Mouse (Mus musculus) layer of hippocampus, postnatal 25 days (tissue): ENCODE measurements around the gene Zfp36. TPM values are rescaled to one million over a fixed set of nuclear protein-coding genes. Genes with fewer than 3 reads are reported as not detected.
"Not testable (repeated sequence)": the region's sequence is repeated elsewhere in the genome, so short reads cannot be mapped to it uniquely, and the experiment has no call there.

ENCODE experiments used
- DNase-seq, 2 experiments: peaks; one replicate each; pipeline ENCODE4 v3.0.0; 2022; ENCODE audit warnings: mixed read lengths in 2 of 2, low spot score in 1 of 2; ENCODE audit errors: extremely low spot score in 1 of 2
- total RNA-seq, 2 experiments: library from RNA; stranded (reverse); gene quantifications; 2 replicates each; pipeline ENCODE4 v1.2.3; 2021

Gene Zfp36
- total RNA-seq = 1 to 10 TPM; 2.7 to 2.8 TPM

- no peak for DNase-seq
These were observed at the start of gene Zfp36 for GRCm38 (mm10) chr7:28380237-28381016. Gene Zfp36 (minus strand): TSS chr7:28380253.

DNA sequence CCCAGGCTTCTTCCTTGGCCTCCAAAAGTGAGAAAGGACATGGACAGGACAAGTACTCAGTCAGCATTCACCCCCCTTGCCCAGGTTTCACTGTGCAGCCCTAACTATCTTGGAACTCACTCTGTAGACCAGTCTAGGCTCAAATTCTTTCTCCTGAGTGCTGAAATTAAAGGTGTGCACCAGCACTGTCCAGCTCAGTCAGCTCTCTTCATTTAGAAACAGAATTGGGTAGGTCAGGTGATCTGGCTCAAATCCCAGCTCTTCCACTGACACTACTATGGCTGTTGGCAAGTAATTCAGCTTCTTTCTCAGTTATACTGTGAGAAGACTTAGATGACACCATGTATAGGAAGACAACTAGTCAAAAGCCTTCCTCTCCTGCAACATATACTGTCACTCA is 47.7 kb upstream of the Zfp36 start:
- no peak for DNase-seq

DNA sequence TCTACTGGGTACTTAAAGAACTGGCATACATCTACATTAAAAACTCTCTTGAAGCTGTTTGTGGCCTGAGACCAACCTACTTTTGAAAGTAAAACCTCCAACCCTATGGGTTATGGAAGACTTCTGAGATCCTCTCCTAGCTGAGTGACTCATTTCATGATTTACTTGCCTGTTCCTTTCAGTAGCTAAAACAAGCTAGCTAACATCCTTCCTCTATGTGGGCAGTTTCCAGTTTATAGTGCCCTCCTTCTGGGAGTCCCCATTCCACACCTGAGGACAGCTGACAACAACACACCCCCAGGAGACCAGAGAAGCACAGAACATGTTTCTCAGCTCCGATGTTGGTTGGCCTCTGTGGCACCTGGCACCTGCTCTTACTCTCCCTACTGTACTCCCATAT is 43.0 kb upstream of the Zfp36 start:
- no peak for DNase-seq

DNA sequence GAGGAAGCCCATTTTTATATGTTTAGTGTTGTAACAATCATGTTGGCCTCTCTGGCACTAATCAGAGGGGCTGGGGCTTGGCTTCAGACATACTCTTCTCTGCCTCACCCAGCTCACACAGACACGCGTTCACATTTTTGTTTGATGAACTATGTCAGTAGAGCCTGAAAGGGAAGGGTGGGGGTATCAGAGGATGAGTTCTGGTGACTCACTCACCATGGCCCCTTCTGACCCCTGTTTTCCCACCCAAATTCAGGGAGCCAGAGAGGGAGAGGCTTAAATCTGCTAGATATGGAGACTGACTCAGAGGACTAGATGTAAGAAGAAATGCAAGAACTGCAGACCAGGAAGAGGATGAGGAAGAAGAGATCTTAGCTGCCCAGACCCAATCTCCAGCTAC is 39.4 kb upstream of the Zfp36 start:
- no peak for DNase-seq

GRCm38 (mm10) chr7:28418096-28418670 is 38.1 kb upstream of the Zfp36 start:
- no peak for DNase-seq

DNA sequence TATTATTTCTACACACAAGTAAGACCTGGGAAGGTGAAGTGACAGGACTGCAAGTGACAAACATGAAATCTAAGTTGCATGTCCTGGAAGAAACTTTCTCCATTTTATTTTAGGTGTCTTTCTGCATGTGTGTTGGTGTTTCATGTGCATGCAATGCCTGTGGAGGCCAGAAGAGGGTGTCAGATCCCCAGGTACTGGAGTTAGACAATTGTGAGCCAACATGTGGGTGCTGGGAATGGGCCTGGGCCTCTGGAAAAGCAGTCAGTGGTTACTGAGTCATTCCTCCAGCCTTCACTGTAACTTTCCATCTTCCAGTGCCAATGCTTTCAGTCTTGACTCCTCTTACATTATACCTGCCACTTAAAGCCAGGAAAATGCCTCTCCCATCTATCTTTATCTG is 37.3 kb upstream of the Zfp36 start:
- DNase-seq = no peak

- DNase-seq = no peak
These were observed 32.8 kb upstream of the Zfp36 start for GRCm38 (mm10) chr7:28412826-28413225.

GRCm38 (mm10) chr7:28410841-28411475 is 30.9 kb upstream of the Zfp36 start:
- no peak for DNase-seq

GRCm38 (mm10) chr7:28401942-28402341 is 21.9 kb upstream of the Zfp36 start:
- no peak for DNase-seq

DNA sequence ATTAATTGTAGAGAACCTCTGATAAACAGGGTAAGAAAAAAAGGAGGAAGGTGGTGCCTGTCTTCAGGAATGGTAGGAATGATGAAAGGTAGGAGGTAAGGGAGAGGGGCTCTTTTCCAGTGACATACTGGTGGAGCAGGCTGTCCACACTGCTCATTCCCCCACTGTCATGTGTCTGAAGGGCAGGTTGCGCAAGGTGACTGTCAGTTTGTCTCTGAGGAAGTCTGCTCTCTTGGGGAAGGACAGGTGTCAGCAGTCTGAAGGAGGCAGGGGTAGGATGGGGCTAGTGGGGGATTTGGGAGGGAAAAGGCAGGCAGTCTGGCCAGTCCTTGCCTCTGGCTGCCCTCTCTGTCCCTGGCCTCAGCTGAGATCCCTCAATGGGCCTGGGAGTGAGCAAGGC is 21.0 kb upstream of the Zfp36 start:
- no peak for DNase-seq

DNA sequence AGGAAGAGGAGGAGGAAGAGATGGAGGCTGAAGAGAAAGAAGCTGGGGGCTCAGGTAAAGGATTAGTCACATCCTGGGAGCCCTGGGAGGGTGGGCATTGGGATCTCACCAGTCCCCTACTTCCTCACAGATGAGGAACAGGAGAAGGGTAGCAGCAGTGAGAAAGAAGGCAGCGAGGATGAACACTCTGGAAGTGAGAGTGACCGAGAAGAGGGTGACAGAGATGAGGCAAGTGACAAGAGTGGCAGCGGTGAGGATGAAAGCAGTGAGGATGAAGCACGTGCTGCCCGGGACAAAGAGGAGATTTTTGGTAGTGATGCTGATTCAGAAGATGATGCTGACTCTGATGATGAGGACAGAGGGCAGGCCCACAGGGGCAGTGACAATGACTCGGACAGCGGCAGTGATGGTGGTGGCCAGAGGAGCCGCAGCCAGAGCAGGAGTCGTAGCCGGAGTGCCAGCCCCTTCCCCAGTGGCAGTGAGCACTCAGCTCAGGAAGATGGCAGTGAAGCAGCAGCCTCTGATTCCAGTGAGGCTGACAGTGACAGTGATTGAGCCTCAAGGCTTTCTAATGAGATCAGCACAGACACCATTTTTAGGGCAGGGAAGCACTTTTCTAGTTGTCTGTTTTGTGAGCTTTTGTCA is 18.8 kb upstream of the Zfp36 start:
- DNase-seq = no peak

- DNase-seq = no peak
These were observed 17.9 kb upstream of the Zfp36 start for GRCm38 (mm10) chr7:28398000-28398399.

- no peak for DNase-seq
These were observed 15.4 kb upstream of the Zfp36 start for GRCm38 (mm10) chr7:28395425-28395824.

GRCm38 (mm10) chr7:28393272-28393951 is 13.4 kb upstream of the Zfp36 start:
- DNase-seq = no peak

DNA sequence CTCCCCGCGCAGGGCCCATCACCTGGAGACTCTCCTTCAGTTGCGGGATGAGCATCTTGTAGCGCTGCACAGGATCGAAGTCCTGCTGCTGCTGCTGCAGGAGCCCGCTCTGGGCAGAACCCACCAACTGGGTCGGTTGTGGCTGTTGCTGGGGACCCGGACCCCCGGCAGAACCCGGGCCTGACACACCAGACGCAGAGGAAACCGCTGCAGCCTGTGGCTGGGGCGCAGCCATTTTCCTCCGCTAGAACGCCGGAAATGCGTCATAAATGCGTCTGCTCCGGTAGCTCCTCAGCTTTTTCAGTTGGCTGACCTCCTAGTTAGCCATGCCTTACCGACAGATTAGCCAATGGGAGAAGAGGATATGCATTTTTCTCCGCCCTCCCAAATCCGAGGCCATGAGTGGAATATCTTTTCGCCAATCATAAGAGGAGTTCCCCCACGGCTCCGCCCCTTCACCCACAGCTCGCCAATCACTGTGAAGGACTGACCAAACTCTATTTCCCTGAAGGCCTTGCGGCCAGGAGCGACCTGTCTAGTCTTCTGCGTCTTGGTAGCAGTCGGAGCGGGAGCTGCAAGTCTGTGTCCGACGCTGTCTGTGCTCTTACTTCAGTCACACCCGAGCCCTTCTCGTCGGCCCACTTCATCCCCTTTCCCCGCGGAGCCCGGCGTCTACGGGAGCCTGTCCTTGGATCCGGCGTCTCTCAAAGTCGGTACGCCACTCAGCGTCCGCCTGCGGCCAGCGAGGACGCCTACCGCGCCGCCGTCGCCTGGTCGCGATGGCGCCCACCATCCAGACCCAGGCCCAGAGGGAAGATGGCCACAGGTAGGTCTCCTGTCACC is 12.6 kb upstream of the Zfp36 start, which contains the start of the genes Med29 and Paf1:
Gene Med29 (minus strand): TSS at position 280 of the 843 bp plus-strand sequence.
Gene Paf1 (plus strand): TSS at position 523 of the 843 bp plus-strand sequence.
- peak; percentile 77 to 82 for DNase-seq

GRCm38 (mm10) chr7:28390331-28390730 is 10.3 kb upstream of the Zfp36 start:
- DNase-seq = no peak

GRCm38 (mm10) chr7:28387384-28387783 is 7.3 kb upstream of the Zfp36 start:
- not testable (repeated sequence) for DNase-seq

DNA sequence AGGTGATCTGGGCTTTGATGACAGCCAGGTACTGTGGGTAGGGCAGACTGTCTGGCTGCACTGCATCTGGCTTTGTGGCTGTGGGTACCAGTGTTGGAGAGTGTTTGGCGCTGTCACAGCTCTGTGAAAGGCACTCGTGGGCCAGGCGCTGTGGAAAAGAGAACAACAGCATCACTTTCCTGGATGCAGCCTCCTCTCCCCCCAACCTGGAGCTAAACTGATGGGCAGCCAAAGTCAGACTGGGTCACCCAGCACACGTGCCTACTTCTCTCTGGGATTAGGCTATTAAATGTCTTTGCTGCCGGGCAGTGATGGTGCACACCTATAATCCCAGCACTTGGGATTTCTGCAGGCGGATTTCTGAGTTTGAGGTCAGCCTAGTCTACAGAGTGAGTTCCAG is 6.8 kb upstream of the Zfp36 start:
- DNase-seq = not testable (repeated sequence)

DNA sequence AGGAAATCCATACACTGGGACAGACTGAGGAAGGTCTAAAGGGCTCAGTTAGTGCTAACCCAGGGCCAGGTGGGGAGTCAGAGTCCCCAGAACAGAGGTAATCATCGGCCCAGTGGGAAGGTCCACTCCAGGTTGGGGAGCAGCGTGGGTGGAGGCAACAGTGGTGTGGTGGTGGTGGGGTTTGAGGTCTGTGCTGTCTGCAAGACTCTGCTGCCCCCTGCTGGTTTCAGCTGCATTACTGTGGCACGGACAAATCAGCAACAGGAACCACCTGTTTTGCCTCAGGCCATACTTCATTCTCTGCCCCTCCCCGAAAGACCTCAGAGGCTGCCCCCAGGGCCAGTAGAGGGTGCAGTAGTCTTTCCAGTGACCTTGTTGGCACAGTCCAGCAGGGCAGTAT is 6.4 kb upstream of the Zfp36 start:
- peak; percentile 65 to 91 for DNase-seq

GRCm38 (mm10) chr7:28386007-28386406 is 6.0 kb upstream of the Zfp36 start:
- DNase-seq = no peak
